Mouse (Mus musculus) right cerebral cortex, adult 18-20 months (tissue): ENCODE measurements around the gene Cavin3.
A peak's percentile ranks its signal among the peaks of the same experiment; 100 is the strongest.
"Not testable (repeated sequence)": the region's sequence is repeated elsewhere in the genome, so short reads cannot be mapped to it uniquely, and the experiment has no call there.

Experiments
- DNase-seq: peaks from one replicate; pipeline ENCODE4 v3.0.0; 2022; ENCODE audit warnings: mixed read lengths

Gene Cavin3

GRCm38 (mm10) chr7:105480081-105480480 is 2.0 kb downstream of the Cavin3 start:
- no peak for DNase-seq

GRCm38 (mm10) chr7:105479232-105479631 is 2.9 kb downstream of the Cavin3 start:
- no peak for DNase-seq

- no peak for DNase-seq
These were observed 3.8 kb downstream of the Cavin3 start for GRCm38 (mm10) chr7:105478344-105478743.

- peak; percentile 71 for DNase-seq
These were observed 4.3 kb downstream of the Cavin3 start for GRCm38 (mm10) chr7:105477841-105478240.

GRCm38 (mm10) chr7:105477433-105477700 is 4.7 kb downstream of the Cavin3 start:
- no peak for DNase-seq

- DNase-seq = no peak
These were observed 5.2 kb downstream of the Cavin3 start for GRCm38 (mm10) chr7:105476683-105477432.

- DNase-seq = no peak
These were observed 6.6 kb downstream of the Cavin3 start for GRCm38 (mm10) chr7:105475396-105475949.

- DNase-seq = no peak
These were observed 7.3 kb downstream of the Cavin3 start for GRCm38 (mm10) chr7:105474771-105475315.

- DNase-seq = no peak
These were observed 9.5 kb downstream of the Cavin3 start for GRCm38 (mm10) chr7:105472607-105473006.

GRCm38 (mm10) chr7:105465505-105465904 is 16.6 kb downstream of the Cavin3 start:
- DNase-seq = peak; percentile 85

GRCm38 (mm10) chr7:105458546-105458945 is 23.6 kb downstream of the Cavin3 start:
- no peak for DNase-seq

GRCm38 (mm10) chr7:105453345-105453744 is 28.8 kb downstream of the Cavin3 start:
- not testable (repeated sequence) for DNase-seq

- no peak for DNase-seq
These were observed 37.0 kb downstream of the Cavin3 start for GRCm38 (mm10) chr7:105445076-105445475.

GRCm38 (mm10) chr7:105441426-105441825 is 40.7 kb downstream of the Cavin3 start:
- no peak for DNase-seq

- DNase-seq = peak; percentile 67
These were observed 43.9 kb downstream of the Cavin3 start for GRCm38 (mm10) chr7:105437979-105438772.

- no peak for DNase-seq
These were observed 47.3 kb downstream of the Cavin3 start for GRCm38 (mm10) chr7:105434798-105435197.

GRCm38 (mm10) chr7:105433859-105434258 is 48.2 kb downstream of the Cavin3 start:
- no peak for DNase-seq

GRCm38 (mm10) chr7:105432058-105432457 is 50.0 kb downstream of the Cavin3 start:
- DNase-seq = no peak
